Mouse (Mus musculus): ENCODE measurements around the gene Emc9. TPM values are rescaled to one million over a fixed set of nuclear protein-coding genes. Genes with fewer than 3 reads are reported as not detected.

Gene Emc9
- total and polyA plus RNA-seq, 2 experiments from 2014 or later, result 37.6 to 52.9 TPM

DNA sequence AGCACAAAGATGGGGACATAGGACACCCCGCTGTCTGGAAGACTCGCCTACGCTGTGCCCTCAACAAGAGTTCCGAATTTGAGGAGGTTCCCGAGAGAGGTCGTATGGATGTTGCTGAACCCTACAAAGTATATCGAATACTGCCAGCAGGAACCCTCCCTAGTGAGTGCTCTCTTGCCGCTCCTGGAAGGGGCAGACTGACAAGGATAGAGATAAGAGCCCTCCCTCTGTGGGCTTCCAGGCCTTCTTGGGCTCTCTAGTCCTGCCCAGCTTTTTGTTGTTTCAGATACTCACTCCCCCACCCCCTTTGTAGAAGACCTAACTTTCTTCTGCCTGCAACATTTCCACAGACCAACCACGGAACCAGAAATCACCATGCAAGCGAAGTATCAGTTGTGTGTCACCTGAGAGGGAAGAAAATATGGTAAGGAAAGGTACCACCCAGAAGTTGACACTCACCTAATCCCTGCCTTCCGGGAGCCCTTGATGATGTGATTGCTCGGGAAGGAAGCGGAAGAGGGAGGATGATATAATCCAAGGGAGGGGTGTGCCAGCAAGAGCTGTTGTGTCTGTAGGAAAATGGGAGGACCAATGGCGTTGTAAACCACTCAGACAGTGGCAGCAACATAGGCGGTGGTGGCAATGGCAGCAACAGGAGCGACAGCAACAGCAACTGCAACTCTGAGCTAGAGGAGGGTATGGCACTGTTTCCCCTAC is 20.8 kb upstream of the Emc9 start:
- Histone ChIP-seq H3K27me3 (ENCODE audit: control insufficient read depth, insufficient read depth, low read length) (no peaks in the 10 kb centered on the region), H3K4me3 (ENCODE audit: low read depth, low read length) (no peak overlapping the region), H3K27ac (ENCODE audit: low read depth) (no peak overlapping the region), H3K9me3 (replicated peaks; ENCODE audit: control insufficient read depth, low read length) (no peaks in the 10 kb centered on the region), H3K4me1 (ENCODE audit: control insufficient read depth, insufficient read depth) (peaks cover 3% of the 10 kb centered on the region; the same call in 1 of the 2 replicates), H3K9ac (replicated peaks; ENCODE audit: low read depth, low read length) (no peak overlapping the region), H3K4me2 (ENCODE audit: low read depth, low read length) (peak overlapping the region; percentile 20; the same call in 1 of the 2 replicates), H3K36me3 (replicated peaks; ENCODE audit: control insufficient read depth, insufficient read depth, low read length) (peaks cover 78% of the 10 kb centered on the region)
- ATAC-seq (ENCODE audit: insufficient read depth, low read depth) (no peak), DNase-seq (ENCODE audit: low spot score) (no peak)
- WGBS, result 79% methylated on average over 16 of the region's 16 CpGs
- TF ChIP-seq EP300 (IDR thresholded peaks at IDR 0.05; ENCODE audit: low read depth), result no peak
- TF ChIP-seq CTCF (IDR thresholded peaks at IDR 0.05; ENCODE audit: low read depth), result no peak

DNA sequence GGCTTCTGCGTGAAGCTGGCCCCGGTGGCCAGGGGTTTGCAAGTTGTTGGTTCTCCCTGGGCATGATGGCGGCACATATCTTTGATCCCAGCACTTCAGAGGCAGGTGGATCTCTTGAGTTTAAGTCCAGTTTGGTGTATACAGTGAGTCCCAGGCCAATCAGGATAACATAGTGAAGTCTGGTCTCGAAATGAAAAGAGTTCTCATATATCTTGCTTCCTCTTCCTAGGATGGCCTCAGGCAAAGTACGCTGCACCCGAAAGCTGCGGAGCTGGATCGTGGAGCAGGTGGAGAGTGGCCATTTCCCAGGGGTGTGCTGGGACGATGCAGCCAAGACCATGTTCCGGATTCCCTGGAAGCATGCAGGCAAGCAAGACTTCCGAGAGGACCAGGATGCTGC is 19.7 kb upstream of the Emc9 start:
- Histone ChIP-seq H3K4me3 (ENCODE audit: low read depth, low read length) (peak overlapping the region; percentile 58), H3K9ac (replicated peaks; ENCODE audit: low read depth, low read length) (peak overlapping the region; percentile 66), H3K36me3 (replicated peaks; ENCODE audit: control insufficient read depth, insufficient read depth, low read length) (peaks cover 80% of the 10 kb centered on the region), H3K9me3 (replicated peaks; ENCODE audit: control insufficient read depth, low read length) (no peaks in the 10 kb centered on the region), H3K27ac (ENCODE audit: low read depth) (peak overlapping the region; percentile 92), H3K4me2 (ENCODE audit: low read depth, low read length) (peak overlapping the region; percentile 70), H3K4me1 (ENCODE audit: control insufficient read depth, insufficient read depth) (peaks cover 3% of the 10 kb centered on the region; the same call in 1 of the 2 replicates), H3K27me3 (ENCODE audit: control insufficient read depth, insufficient read depth, low read length) (no peaks in the 10 kb centered on the region)
- DNase-seq (ENCODE audit: low spot score), result no peak
- WGBS, result 91% methylated on average over 11 of the region's 11 CpGs
- no peak for ATAC-seq (ENCODE audit: insufficient read depth, low read depth)
- TF ChIP-seq EP300 (IDR thresholded peaks at IDR 0.05; ENCODE audit: low read depth) (no peak), CTCF (IDR thresholded peaks at IDR 0.05; ENCODE audit: low read depth) (no peak)

DNA sequence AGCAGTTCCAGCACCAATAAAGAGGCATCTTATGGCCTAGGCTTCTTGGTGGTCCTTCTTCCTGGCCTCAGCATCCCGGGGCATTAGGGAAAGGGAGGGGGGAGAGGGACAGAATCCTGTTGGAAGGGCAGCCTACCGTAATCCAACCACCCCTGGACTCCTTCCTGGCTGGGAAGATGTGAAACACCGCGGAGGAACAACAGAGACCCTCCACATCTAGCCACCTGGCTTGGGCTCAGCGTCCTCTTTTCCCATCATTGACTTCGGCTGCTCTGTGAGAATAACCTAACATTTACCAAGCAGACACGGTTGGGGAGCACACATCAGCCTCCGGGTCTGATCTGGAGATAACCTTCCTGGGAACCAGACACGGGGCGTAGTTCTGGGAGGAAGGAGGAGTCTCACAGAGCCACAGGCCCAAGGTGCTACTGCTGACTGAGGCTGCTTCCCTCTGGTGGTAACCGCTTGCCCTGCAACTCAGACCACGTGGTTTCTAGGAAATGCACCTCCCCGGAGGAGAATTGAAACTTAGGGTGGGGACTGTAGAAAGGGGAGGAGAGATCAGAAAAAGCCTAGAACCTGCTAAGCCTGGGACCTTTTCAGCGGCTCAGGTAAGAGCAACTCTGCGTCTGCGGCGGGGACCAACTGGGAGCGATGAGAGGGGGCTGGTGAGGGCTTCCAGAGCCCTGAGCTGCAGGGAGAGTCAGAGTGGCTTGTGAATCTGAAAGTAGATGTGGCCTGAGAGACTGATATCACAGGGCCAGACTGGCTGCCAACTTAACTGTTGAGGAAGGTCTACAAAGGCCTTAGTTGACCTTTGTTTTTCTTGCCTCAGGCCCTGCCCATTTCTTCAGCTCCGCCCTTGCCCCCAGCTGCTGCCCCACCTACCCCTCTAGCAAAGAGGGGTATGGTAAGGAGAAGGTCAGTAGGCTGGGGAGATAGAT is 18.8 kb upstream of the Emc9 start:
- peak; percentile 95 for DNase-seq (ENCODE audit: low spot score)
- H3K36me3 ChIP-seq (replicated peaks; ENCODE audit: control insufficient read depth, insufficient read depth, low read length), result peaks cover 80% of the 10 kb centered on the region
- peak; percentile 92 for ATAC-seq (ENCODE audit: insufficient read depth, low read depth)
- H3K4me1 ChIP-seq (ENCODE audit: control insufficient read depth, insufficient read depth), result peaks cover 3% of the 10 kb centered on the region; the same call in 1 of the 2 replicates
- peak overlapping the region; percentile 70 for H3K4me2 ChIP-seq (ENCODE audit: low read depth, low read length)
- peak overlapping the region; percentile 66 for H3K9ac ChIP-seq (replicated peaks; ENCODE audit: low read depth, low read length)
- H3K9me3 ChIP-seq (replicated peaks; ENCODE audit: control insufficient read depth, low read length), result no peaks in the 10 kb centered on the region
- WGBS, result 14% methylated on average over 19 of the region's 19 CpGs
- H3K27me3 ChIP-seq (ENCODE audit: control insufficient read depth, insufficient read depth, low read length), result no peaks in the 10 kb centered on the region
- peak overlapping the region; percentile 58 for H3K4me3 ChIP-seq (ENCODE audit: low read depth, low read length)
- TF ChIP-seq EP300 (IDR thresholded peaks at IDR 0.05; ENCODE audit: low read depth) (no peak; the same call in 1 of the 2 replicates), CTCF (IDR thresholded peaks at IDR 0.05; ENCODE audit: low read depth) (peak; percentile 96)
- H3K27ac ChIP-seq (ENCODE audit: low read depth), result peak overlapping the region; percentile 92

DNA sequence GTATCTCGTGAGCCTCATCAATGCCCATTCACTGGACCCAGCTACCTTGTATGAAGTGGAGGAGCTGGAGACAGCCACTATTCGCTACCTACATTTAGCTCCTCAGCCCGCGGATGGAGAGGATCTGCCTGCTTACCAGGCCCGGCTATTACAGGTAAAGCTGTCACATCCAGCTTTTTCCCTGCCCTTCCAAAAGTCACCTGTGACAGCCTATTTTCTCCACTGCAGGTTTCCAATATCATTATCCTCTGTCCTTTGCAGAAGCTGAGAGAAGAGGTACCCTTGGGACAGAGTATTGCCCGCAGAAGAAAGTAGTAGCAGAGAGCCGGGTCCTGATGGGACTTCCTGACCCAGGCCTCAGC is 18.1 kb upstream of the Emc9 start, which contains the start of gene Irf9:
Irf9 (plus strand) TSS at position 301 of the 362 bp plus-strand sequence.
- H3K36me3 ChIP-seq (replicated peaks; ENCODE audit: control insufficient read depth, insufficient read depth, low read length), result peaks cover 80% of the 10 kb centered on the region
- ATAC-seq (ENCODE audit: insufficient read depth, low read depth), result peak; percentile 3

DNA sequence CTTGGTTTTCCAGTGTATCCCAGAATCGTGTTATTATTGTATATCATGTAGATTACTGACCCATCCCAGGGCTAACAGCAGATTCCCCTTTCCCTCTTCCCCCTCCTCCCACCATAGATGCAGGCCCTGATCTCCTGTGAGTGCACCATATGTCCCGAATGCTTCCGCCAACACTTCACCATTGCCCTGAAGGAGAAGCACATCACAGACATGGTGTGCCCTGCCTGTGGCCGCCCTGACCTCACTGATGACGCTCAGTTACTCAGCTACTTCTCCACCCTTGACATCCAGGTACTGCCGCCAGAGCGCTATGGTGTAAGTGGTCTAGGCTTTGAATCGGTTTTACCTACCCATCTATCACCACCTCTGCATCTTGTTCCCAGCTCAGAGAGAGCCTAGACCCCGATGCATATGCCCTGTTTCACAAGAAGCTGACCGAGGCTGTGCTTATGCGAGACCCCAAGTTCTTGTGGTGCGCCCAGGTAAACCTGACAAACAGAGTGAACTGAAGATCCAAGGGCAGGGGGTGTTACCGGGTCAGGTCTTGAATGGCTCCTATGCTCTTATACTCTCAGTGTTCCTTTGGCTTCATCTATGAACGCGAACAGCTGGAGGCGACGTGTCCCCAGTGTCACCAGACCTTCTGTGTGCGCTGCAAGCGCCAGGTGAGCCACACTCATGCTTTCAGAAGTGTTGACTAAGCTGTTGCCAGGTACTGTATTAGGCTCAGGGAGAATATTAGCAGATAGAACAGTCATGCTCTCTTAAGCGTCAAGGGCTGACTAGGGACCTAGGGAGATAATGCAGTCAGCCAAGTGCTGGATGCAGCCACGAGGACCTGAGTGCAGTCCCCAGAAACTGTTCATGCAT is 13.7 kb upstream of the Emc9 start:
- Histone ChIP-seq H3K27ac (ENCODE audit: low read depth) (no peak overlapping the region), H3K9ac (replicated peaks; ENCODE audit: low read depth, low read length) (no peak overlapping the region), H3K4me2 (ENCODE audit: low read depth, low read length) (no peak overlapping the region), H3K9me3 (replicated peaks; ENCODE audit: control insufficient read depth, low read length) (no peaks in the 10 kb centered on the region), H3K4me3 (ENCODE audit: low read depth, low read length) (no peak overlapping the region), H3K4me1 (ENCODE audit: control insufficient read depth, insufficient read depth) (no peaks in the 10 kb centered on the region), H3K36me3 (replicated peaks; ENCODE audit: control insufficient read depth, insufficient read depth, low read length) (peaks cover 94% of the 10 kb centered on the region), H3K27me3 (ENCODE audit: control insufficient read depth, insufficient read depth, low read length) (no peaks in the 10 kb centered on the region)
- ATAC-seq (ENCODE audit: insufficient read depth, low read depth), result no peak
- DNase-seq (ENCODE audit: low spot score), result no peak
- no peak for TF ChIP-seq CTCF (IDR thresholded peaks at IDR 0.05; ENCODE audit: low read depth)
- TF ChIP-seq EP300 (IDR thresholded peaks at IDR 0.05; ENCODE audit: low read depth), result no peak
- WGBS, result 91% methylated on average over 21 of the region's 21 CpGs

More for the DNA sequence above, 18.1 kb upstream of the Emc9 start, which contains the start of gene Irf9:
- H3K27ac ChIP-seq (ENCODE audit: low read depth), result peak within 1 kb of the TSS; percentile 92
- TF ChIP-seq EP300 (IDR thresholded peaks at IDR 0.05; ENCODE audit: low read depth) (no peak), CTCF (IDR thresholded peaks at IDR 0.05; ENCODE audit: low read depth) (no peak)
- 80% methylated on average over 7 of the region's 7 CpGs for WGBS
- no peak for DNase-seq (ENCODE audit: low spot score)
- peaks cover 3% of the 10 kb centered on the region; the same call in 1 of the 2 replicates for H3K4me1 ChIP-seq (ENCODE audit: control insufficient read depth, insufficient read depth)
- H3K9ac ChIP-seq (replicated peaks; ENCODE audit: low read depth, low read length), result peak within 1 kb of the TSS; percentile 66
- H3K9me3 ChIP-seq (replicated peaks; ENCODE audit: control insufficient read depth, low read length), result no peaks in the 10 kb centered on the region
- H3K4me2 ChIP-seq (ENCODE audit: low read depth, low read length), result peak within 1 kb of the TSS; percentile 70
- no peaks in the 10 kb centered on the region for H3K27me3 ChIP-seq (ENCODE audit: control insufficient read depth, insufficient read depth, low read length)
- H3K4me3 ChIP-seq (ENCODE audit: low read depth, low read length), result peak within 1 kb of the TSS; percentile 58

All from heart, postnatal 0 days (tissue).